Mouse (Mus musculus) small intestine, adult 2 months (tissue): ENCODE measurements at regions not wholly inside any gene's neighbourhood (a gene's known extent, or its start where the extent isn't known, plus 50 kb on each side); places are given as distances from the start of the nearest gene placed in this dataset.

Source experiments
- H3K27ac ChIP-seq: fragments of 200-500 bp; 2 replicates; pipeline ENCODE4 v1.5.1; 2012; ENCODE audit warnings: low read depth, low read length, control low read depth, inconsistent platforms; ENCODE audit not compliant: insufficient read depth
- H3K27me3 ChIP-seq: fragments of 200-500 bp; 2 replicates; pipeline ENCODE4 v1.6.1; 2012; ENCODE audit warnings: mild to moderate bottlenecking, moderate library complexity, low read length, inconsistent platforms; ENCODE audit not compliant: control insufficient read depth, insufficient read depth
- H3K36me3 ChIP-seq: fragments of 200-500 bp; 2 replicates; pipeline ENCODE4 v1.6.1; 2012; ENCODE audit warnings: mild to moderate bottlenecking, low read length, control low read depth, inconsistent platforms; ENCODE audit not compliant: control insufficient read depth, insufficient read depth
- H3K4me1 ChIP-seq: fragments of 200-500 bp; 2 replicates; pipeline ENCODE4 v1.6.1; 2012; ENCODE audit warnings: low read length, inconsistent platforms, mixed read lengths; ENCODE audit not compliant: control insufficient read depth, insufficient read depth, insufficient read length
- H3K4me3 ChIP-seq: fragments of 200-500 bp; 2 replicates; pipeline ENCODE4 v1.5.1; 2012; ENCODE audit warnings: low read depth, mild to moderate bottlenecking, control low read depth, inconsistent platforms, low read length, moderate library complexity
- CTCF ChIP-seq: fragments of 200-500 bp; IDR thresholded peaks from 2 replicates; pipeline ENCODE4 v1.5.1; 2012; ENCODE audit warnings: low read depth, mild to moderate bottlenecking, control low read depth, inconsistent platforms, low read length, moderate library complexity, mixed read lengths; ENCODE audit not compliant: insufficient replicate concordance, insufficient read length; ENCODE audit errors: extremely low read depth
- POLR2A ChIP-seq: fragments of 200-500 bp; IDR thresholded peaks from 2 replicates; pipeline ENCODE4 v1.6.1; 2012; ENCODE audit warnings: low read depth, mild to moderate bottlenecking, control low read depth, inconsistent platforms, low read length, moderate library complexity
- WGBS: fragments of 180-500 bp; shearing (Covaris S2); methylation state at CpG from one replicate; pipeline ENCODE4 v1.1.7; 2018; 5-methylcytosine and 5-hydroxymethylcytosine counted together

- no peak overlapping the region for H3K4me3 ChIP-seq
- H3K27me3 ChIP-seq = no peaks in the 10 kb centered on the region
- no peaks in the 10 kb centered on the region for H3K36me3 ChIP-seq
- H3K4me1 ChIP-seq = no peaks in the 10 kb centered on the region
- no peak for TF ChIP-seq POLR2A
- no peak for TF ChIP-seq CTCF
- 40% methylated on average over 2 of the region's 2 CpGs for WGBS
- no peak overlapping the region for H3K27ac ChIP-seq
These were observed 367.4 kb upstream of the Cd180 start for GRCm38 (mm10) chr13:102326003-102326402.

GRCm38 (mm10) chr13:102326544-102326943 lies 366.8 kb upstream of the Cd180 start:
- Histone ChIP-seq H3K27ac (no peak overlapping the region), H3K4me1 (no peaks in the 10 kb centered on the region), H3K27me3 (no peaks in the 10 kb centered on the region), H3K4me3 (no peak overlapping the region), H3K36me3 (no peaks in the 10 kb centered on the region)
- whole genome bisulfite sequencing = 88% methylated on average over 2 of the region's 2 CpGs
- TF ChIP-seq CTCF (no peak), POLR2A (no peak)

DNA sequence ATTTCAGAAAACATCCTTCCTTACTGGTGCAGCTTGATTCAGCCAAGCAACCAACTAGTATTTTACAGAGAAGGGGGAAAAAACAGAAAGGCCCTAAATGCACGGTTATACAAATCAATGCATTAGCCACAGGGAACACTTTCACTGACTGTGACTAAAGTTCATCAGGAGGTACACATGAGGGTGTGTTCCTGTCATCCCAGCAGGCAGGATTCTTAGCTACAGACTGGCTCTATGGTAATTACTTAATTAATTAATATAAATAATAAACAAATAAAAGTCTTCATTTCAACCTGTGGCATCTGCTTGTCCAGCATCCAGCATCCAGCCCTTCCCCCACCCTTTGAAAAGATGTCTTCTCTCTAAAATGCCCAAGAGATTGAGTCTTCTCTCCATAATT lies 359.7 kb upstream of the Cd180 start:
- Histone ChIP-seq H3K4me1 (no peaks in the 10 kb centered on the region), H3K27ac (no peak overlapping the region), H3K4me3 (no peak overlapping the region), H3K36me3 (no peaks in the 10 kb centered on the region), H3K27me3 (no peaks in the 10 kb centered on the region)
- TF ChIP-seq POLR2A (no peak), CTCF (no peak)
- 44% methylated on average over 1 of the region's 1 CpGs for WGBS

GRCm38 (mm10) chr13:102334131-102334534 lies 359.2 kb upstream of the Cd180 start:
- 55% methylated on average over 13 of the region's 13 CpGs for WGBS
- H3K36me3 ChIP-seq = no peaks in the 10 kb centered on the region
- H3K4me1 ChIP-seq = no peaks in the 10 kb centered on the region
- H3K4me3 ChIP-seq = no peak overlapping the region
- no peaks in the 10 kb centered on the region for H3K27me3 ChIP-seq
- no peak overlapping the region for H3K27ac ChIP-seq
- TF ChIP-seq POLR2A (no peak), CTCF (no peak)

DNA sequence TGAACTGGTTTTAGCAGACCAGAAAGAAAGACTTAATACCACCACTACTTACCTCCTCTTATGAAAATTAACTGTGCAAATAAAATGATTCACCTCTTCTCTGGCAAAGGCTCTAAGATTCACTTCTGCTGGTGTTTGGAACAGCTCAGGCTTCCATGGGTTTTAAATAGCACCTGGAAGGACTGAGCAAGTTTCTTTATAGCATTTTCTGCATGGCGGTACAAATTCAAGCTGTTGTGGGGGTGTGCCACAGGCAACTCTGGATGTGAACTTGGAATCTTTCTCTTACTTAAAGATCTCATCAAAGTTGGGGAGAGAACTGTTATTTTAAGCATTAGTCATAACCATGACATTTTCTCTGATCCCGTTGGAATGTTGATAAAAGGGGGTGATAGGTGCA lies 350.1 kb upstream of the Cd180 start:
- no peak for TF ChIP-seq POLR2A
- Histone ChIP-seq H3K4me1 (no peaks in the 10 kb centered on the region), H3K27me3 (no peaks in the 10 kb centered on the region), H3K4me3 (no peak overlapping the region), H3K27ac (no peak overlapping the region), H3K36me3 (no peaks in the 10 kb centered on the region)
- WGBS = 87% methylated on average over 2 of the region's 2 CpGs

DNA sequence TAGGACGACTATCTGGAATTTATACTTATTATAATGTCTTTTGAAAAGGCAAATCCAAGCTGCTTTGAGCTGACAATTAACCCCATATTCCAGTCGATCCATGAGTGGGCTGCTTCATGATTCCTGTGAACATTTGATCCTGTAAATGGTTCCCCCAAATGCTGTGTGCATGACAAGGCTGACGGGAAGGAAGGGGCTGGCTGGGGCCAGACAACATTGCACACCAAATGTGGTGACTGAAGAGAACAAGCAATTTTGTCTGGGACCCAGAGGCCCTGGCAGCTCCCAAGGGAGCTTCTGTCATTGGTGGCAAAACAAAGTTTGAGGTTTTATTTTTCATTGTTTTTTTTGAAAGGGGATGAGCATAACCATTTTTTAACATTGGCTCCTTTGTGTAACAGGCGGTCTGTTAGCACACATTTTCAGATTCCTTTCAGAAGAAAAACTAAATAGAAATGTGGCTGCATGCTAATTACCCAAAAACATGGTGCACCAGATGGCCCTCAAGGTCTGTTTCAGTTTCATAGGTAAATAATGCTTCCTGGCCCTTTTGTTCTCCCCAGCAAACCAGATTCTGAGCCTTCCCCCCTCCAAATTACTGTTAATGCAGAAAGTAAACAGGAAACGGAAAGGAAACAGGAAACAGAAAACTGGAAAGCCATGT lies 348.6 kb upstream of the Cd180 start:
- no peaks in the 10 kb centered on the region for H3K36me3 ChIP-seq
- no peak for TF ChIP-seq CTCF
- no peak for TF ChIP-seq POLR2A
- no peaks in the 10 kb centered on the region for H3K4me1 ChIP-seq
- no peak overlapping the region for H3K4me3 ChIP-seq
- H3K27ac ChIP-seq = no peak overlapping the region
- no peaks in the 10 kb centered on the region for H3K27me3 ChIP-seq
- 85% methylated on average over 5 of the region's 5 CpGs for WGBS

DNA sequence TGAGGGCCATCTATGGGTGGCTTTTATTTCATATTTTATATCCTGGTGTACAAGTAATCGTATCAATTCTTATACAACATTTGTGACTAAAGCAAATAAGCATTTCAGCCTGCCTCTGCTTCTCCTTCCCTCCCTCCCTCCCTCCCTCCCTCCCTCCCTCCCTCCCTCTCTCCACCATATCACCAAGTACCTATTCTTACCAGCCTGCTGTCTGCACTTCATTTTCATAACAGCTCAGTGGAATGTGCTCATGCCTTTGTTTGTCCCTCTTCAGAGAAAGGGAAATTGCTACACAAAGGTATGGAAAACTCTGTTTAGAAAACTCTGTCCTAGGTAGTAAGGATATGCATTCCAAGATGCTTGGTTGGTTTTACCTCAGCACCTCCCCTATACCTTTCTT lies 343.9 kb upstream of the Cd180 start:
- no peaks in the 10 kb centered on the region for H3K27me3 ChIP-seq
- 88% methylated on average over 1 of the region's 1 CpGs for WGBS

More for the DNA sequence above, 343.9 kb upstream of the Cd180 start:
- TF ChIP-seq CTCF (no peak), POLR2A (no peak)
- Histone ChIP-seq H3K4me3 (no peak overlapping the region), H3K36me3 (no peaks in the 10 kb centered on the region), H3K4me1 (no peaks in the 10 kb centered on the region), H3K27ac (no peak overlapping the region)
